Mouse (Mus musculus): ENCODE measurements around the gene Anapc16.

- TF ChIP-seq CTCF (IDR thresholded peaks at IDR 0.05; ENCODE audit: borderline replicate concordance, control insufficient read depth, extremely low read depth, insufficient read depth, low read length, poor library complexity) (no peak), POLR2A (IDR thresholded peaks at IDR 0.05; ENCODE audit: control insufficient read depth, extremely low read depth, insufficient read depth, low read length, poor library complexity) (no peak)
Measured at GRCm38 (mm10) chr10:59977715-59978343, 25.1 kb downstream of the Anapc16 start.

All from thymus, adult 2 months (tissue).